Mouse (Mus musculus): ENCODE measurements around the gene Larp4. TPM values are rescaled to one million over a fixed set of nuclear protein-coding genes. Genes with fewer than 3 reads are reported as not detected.
A peak's percentile ranks its signal among the peaks of the same experiment; 100 is the strongest.

Larp4 gene
- total and polyA plus RNA-seq, 3 experiments, result 168 to 216 (median 193) TPM

- H3K9me3 ChIP-seq (replicated peaks; ENCODE audit: insufficient read depth, low read length), result no peaks in the 10 kb centered on the region
Observed at GRCm38 (mm10) chr15:99936659-99937058, 33.2 kb upstream of the Larp4 start.

GRCm38 (mm10) chr15:99937841-99938240, 32.0 kb upstream of the Larp4 start:
- Histone ChIP-seq H3K4me3 (ENCODE audit: control insufficient read depth in 1 of 2, insufficient read depth in 1 of 2, low read depth in 2 of 2, low read length in 2 of 2) (no peak overlapping the region), H3K27me3 (ENCODE audit: control insufficient read depth in 1 of 2, insufficient read depth in 2 of 2, low read length in 2 of 2) (peaks cover 0 to 2% of the 10 kb centered on the region in 2 experiments; a peak in 1 of 4 replicates), H3K36me3 (ENCODE audit: control insufficient read depth in 1 of 2, insufficient read depth in 2 of 2, low read length in 2 of 2) (no peaks in the 10 kb centered on the region), H3K4me1 (ENCODE audit: control insufficient read depth in 1 of 2, insufficient read depth in 2 of 2, low read length in 2 of 2) (no peaks in the 10 kb centered on the region), H3K79me2 (ENCODE audit: control insufficient read depth, insufficient read depth, low read length, poor library complexity) (no peaks in the 10 kb centered on the region), H3K9me3 (replicated peaks; ENCODE audit: insufficient read depth, low read length) (no peaks in the 10 kb centered on the region), H3K27ac (ENCODE audit: control insufficient read depth, low read depth, low read length) (no peak overlapping the region), H3K9ac (ENCODE audit: control insufficient read depth, low read depth, low read length, poor library complexity, severe bottlenecking) (no peak overlapping the region)
- DNase-seq (ENCODE audit: low read depth, low spot score), result no peak
- no peak for TF ChIP-seq BHLHE40 (IDR thresholded peaks at IDR 0.05; ENCODE audit: borderline replicate concordance, low read depth, low read length)
- no peak for TF ChIP-seq RAD21 (IDR thresholded peaks at IDR 0.05; ENCODE audit: low read depth, low read length)
- TF ChIP-seq MYC (IDR thresholded peaks at IDR 0.05; ENCODE audit: low read depth, low read length), result no peak
- TF ChIP-seq ZC3H11A (IDR thresholded peaks at IDR 0.05; ENCODE audit: low read depth, low read length), result no peak
- TF ChIP-seq CHD1 (IDR thresholded peaks at IDR 0.05; ENCODE audit: low read depth, low read length), result no peak
- no peak for TF ChIP-seq MXI1 (IDR thresholded peaks at IDR 0.05; ENCODE audit: low read depth, low read length)
- TF ChIP-seq MAX (IDR thresholded peaks at IDR 0.05; ENCODE audit: low read length), result no peak
- TF ChIP-seq EP300 (IDR thresholded peaks at IDR 0.05; ENCODE audit: low read depth in 1 of 2, low read length in 2 of 2), result no peak
- no peak for TF ChIP-seq MYB (IDR thresholded peaks at IDR 0.05; ENCODE audit: low read depth, low read length)
- no peak for TF ChIP-seq TCF12 (IDR thresholded peaks at IDR 0.05; ENCODE audit: low read depth, low read length)
- no peak for TF ChIP-seq E2F4 (IDR thresholded peaks at IDR 0.05; ENCODE audit: borderline replicate concordance, low read depth, low read length)

More at GRCm38 (mm10) chr15:99936659-99937058, 33.2 kb upstream of the Larp4 start:
- Histone ChIP-seq H3K4me3 (ENCODE audit: control insufficient read depth in 1 of 2, insufficient read depth in 1 of 2, low read depth in 2 of 2, low read length in 2 of 2) (no peak overlapping the region), H3K79me2 (ENCODE audit: control insufficient read depth, insufficient read depth, low read length, poor library complexity) (no peaks in the 10 kb centered on the region), H3K4me1 (ENCODE audit: control insufficient read depth in 1 of 2, insufficient read depth in 2 of 2, low read length in 2 of 2) (no peaks in the 10 kb centered on the region), H3K9ac (ENCODE audit: control insufficient read depth, low read depth, low read length, poor library complexity, severe bottlenecking) (no peak overlapping the region), H3K36me3 (ENCODE audit: control insufficient read depth in 1 of 2, insufficient read depth in 2 of 2, low read length in 2 of 2) (no peaks in the 10 kb centered on the region), H3K27ac (ENCODE audit: control insufficient read depth, low read depth, low read length) (no peak overlapping the region), H3K27me3 (ENCODE audit: control insufficient read depth in 1 of 2, insufficient read depth in 2 of 2, low read length in 2 of 2) (peaks cover 2 to 4% of the 10 kb centered on the region in 2 experiments; a peak in 1 of 4 replicates)
- no peak for DNase-seq (ENCODE audit: low read depth, low spot score)
- TF ChIP-seq MAFK (IDR thresholded peaks at IDR 0.05; ENCODE audit: borderline replicate concordance, low read depth, low read length) (no peak), POLR2AphosphoS5 (IDR thresholded peaks at IDR 0.05; ENCODE audit: borderline replicate concordance, low read depth, low read length) (peak; percentile 92; the same call in 1 of the 2 replicates)

GRCm38 (mm10) chr15:99940426-99940825, 29.4 kb upstream of the Larp4 start:
- Histone ChIP-seq H3K79me2 (ENCODE audit: control insufficient read depth, insufficient read depth, low read length, poor library complexity) (no peaks in the 10 kb centered on the region), H3K4me3 (ENCODE audit: control insufficient read depth in 1 of 2, insufficient read depth in 1 of 2, low read depth in 2 of 2, low read length in 2 of 2) (no peak overlapping the region), H3K9ac (ENCODE audit: control insufficient read depth, low read depth, low read length, poor library complexity, severe bottlenecking) (no peak overlapping the region), H3K4me1 (ENCODE audit: control insufficient read depth in 1 of 2, insufficient read depth in 2 of 2, low read length in 2 of 2) (no peaks in the 10 kb centered on the region), H3K9me3 (replicated peaks; ENCODE audit: insufficient read depth, low read length) (no peaks in the 10 kb centered on the region), H3K27me3 (ENCODE audit: control insufficient read depth in 1 of 2, insufficient read depth in 2 of 2, low read length in 2 of 2) (peaks cover 0 to 2% of the 10 kb centered on the region in 2 experiments; a peak in 1 of 4 replicates), H3K27ac (ENCODE audit: control insufficient read depth, low read depth, low read length) (no peak overlapping the region), H3K36me3 (ENCODE audit: control insufficient read depth in 1 of 2, insufficient read depth in 2 of 2, low read length in 2 of 2) (no peaks in the 10 kb centered on the region)
- TF ChIP-seq CTCF (IDR thresholded peaks at IDR 0.05 in 2 of 3, conservative IDR thresholded peaks at IDR 0.05 in 1 of 3; ENCODE audit: control insufficient read depth in 1 of 3, insufficient read depth in 1 of 3, low read depth in 2 of 3, low read length in 3 of 3, poor library complexity in 1 of 3, severe bottlenecking in 1 of 3) (no peak), RAD21 (IDR thresholded peaks at IDR 0.05; ENCODE audit: low read depth, low read length) (no peak), USF2 (IDR thresholded peaks at IDR 0.05; ENCODE audit: borderline replicate concordance in 1 of 2, insufficient read depth in 1 of 2, low read depth in 1 of 2, low read length in 2 of 2) (no peak), MEF2A (IDR thresholded peaks at IDR 0.05; ENCODE audit: extremely low read depth, insufficient replicate concordance, low read depth, low read length, poor library complexity, severe bottlenecking) (no peak), UBTF (IDR thresholded peaks at IDR 0.05; ENCODE audit: borderline replicate concordance, insufficient read depth, low read depth, low read length) (no peak), E2F4 (IDR thresholded peaks at IDR 0.05; ENCODE audit: borderline replicate concordance, low read depth, low read length) (no peak), SMC3 (IDR thresholded peaks at IDR 0.05; ENCODE audit: low read depth, low read length) (no peak)
- DNase-seq (ENCODE audit: low read depth, low spot score), result no peak

All from MEL (cell line).